Mouse (Mus musculus): ENCODE data around the gene Pdcd6ip. TPM values are rescaled to one million over a fixed set of nuclear protein-coding genes. Genes with fewer than 3 reads are reported as not detected.
"Not testable (repeated sequence)": the region's sequence is repeated elsewhere in the genome, so short reads cannot be mapped to it uniquely, and the experiment has no call there.

The Pdcd6ip gene
- polyA plus RNA-seq, 1 experiment from 2014 or later: 30.9 TPM

DNA sequence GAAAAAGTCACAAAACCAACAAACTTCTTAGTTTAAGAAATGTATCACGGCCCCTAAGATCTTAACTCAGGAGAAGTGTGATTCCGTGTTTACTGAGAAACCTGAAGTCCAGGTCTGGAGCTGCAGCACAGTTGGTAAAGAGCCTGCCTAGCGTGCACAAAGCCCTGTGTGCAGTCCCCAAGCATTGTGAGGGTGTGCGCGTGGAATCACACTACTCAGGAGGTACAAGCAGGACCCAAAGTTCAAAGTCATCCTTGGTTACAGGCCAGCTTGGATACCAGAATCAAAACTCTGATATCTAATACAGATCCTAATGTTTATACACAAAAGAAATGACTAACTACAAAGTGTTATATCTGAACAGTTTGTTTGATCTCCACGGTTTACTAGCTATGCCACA lies 34.3 kb downstream of the Pdcd6ip start:
- WGBS: 97% methylated on average over 6 of the region's 6 CpGs
- Histone ChIP-seq H3K4me1 (no peaks in the 10 kb centered on the region), H3K27me3 (replicated peaks) (no peaks in the 10 kb centered on the region), H3K9me3 (replicated peaks) (no peaks in the 10 kb centered on the region), H3K9ac (replicated peaks) (no peak overlapping the region), H3K4me3 (replicated peaks) (no peak overlapping the region), H3K36me3 (peaks cover 72% of the 10 kb centered on the region), H3K27ac (replicated peaks) (no peak overlapping the region), H3K4me2 (no peak overlapping the region)
- ATAC-seq (ENCODE audit: low FRiP score): no peak

DNA sequence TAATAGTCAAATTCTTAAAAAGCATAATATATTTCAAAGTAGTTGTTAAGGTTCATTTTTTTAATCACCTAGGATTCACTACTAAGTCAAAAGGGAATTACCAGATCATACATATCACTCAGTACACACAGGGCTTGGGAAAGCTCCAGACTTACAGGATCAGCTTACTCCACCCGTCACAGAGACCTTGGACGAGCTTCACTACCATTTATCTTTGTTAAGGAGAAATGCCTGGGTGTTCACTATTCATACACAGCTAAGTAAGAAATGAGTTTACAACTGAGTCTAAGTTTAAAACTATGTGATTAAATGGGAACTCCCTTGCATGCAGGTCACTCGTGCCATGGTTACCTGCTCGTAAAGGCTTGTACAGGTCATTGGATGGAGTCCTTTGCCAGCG lies 35.7 kb downstream of the Pdcd6ip start:
- Histone ChIP-seq H3K9ac (replicated peaks) (no peak overlapping the region), H3K27me3 (replicated peaks) (no peaks in the 10 kb centered on the region), H3K27ac (replicated peaks) (no peak overlapping the region), H3K4me1 (no peaks in the 10 kb centered on the region), H3K36me3 (peaks cover 74% of the 10 kb centered on the region), H3K9me3 (replicated peaks) (peaks cover 6% of the 10 kb centered on the region), H3K4me2 (no peak overlapping the region), H3K4me3 (replicated peaks) (no peak overlapping the region)
- WGBS: 93% methylated on average over 5 of the region's 5 CpGs
- ATAC-seq (ENCODE audit: low FRiP score): no peak

DNA sequence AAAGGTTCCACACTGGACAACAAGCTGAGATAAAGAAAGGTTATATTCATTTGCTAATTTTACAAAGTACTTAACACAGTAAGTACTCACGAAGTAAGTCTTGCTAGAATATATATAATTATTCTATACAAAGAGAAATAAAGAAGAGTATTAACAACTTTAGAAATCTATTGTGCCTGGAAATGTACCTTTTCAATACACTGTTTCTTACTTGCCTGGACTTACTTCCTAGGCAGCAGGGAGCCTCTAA lies 37.3 kb downstream of the Pdcd6ip start:
- WGBS: 94% methylated on average over 1 of the region's 1 CpGs
- H3K9me3 ChIP-seq (replicated peaks): peaks cover 6% of the 10 kb centered on the region
- H3K27ac ChIP-seq (replicated peaks): no peak overlapping the region
- ATAC-seq (ENCODE audit: low FRiP score): no peak
- H3K4me1 ChIP-seq: no peaks in the 10 kb centered on the region
- H3K9ac ChIP-seq (replicated peaks): no peak overlapping the region
- no peak overlapping the region for H3K4me2 ChIP-seq
- H3K36me3 ChIP-seq: peaks cover 70% of the 10 kb centered on the region
- H3K27me3 ChIP-seq (replicated peaks): no peaks in the 10 kb centered on the region
- no peak overlapping the region for H3K4me3 ChIP-seq (replicated peaks)

DNA sequence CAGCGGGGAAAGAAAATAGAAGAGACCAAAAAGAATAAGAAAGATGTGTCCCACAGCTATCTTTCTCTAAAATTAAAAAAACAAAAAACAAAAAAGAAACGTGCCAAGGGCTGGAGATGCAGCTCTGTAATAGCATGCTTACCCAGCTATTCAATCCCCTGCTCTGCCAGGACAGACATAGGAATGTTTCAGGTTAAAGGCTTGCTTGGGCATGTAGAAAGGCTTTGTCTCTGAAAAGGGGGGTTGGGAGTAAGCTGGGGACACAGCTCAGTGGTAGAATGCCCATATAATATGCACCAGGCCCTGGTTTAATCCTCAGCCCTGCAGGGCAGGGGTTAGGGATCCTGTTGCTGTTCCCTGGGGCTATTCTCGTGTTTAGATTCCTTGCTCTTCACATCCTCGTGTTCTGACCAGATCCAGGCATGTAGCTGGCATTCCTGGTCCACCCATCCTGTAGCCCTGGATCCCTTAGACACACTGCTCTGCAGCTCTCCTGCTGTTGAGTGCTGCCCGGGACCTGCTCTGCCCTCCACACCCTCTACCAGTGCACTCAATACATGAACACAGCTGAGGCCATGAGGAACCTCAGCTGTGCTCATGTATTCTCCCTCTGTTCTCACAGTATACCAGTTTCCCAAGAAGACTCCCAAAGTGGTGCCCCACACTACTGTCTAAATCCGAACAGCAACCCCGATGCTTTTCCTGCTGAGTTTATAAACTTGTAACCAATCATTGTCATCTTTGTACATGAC lies 37.8 kb downstream of the Pdcd6ip start:
- no peak overlapping the region for H3K27ac ChIP-seq (replicated peaks)
- H3K27me3 ChIP-seq (replicated peaks): no peaks in the 10 kb centered on the region
- peaks cover 72% of the 10 kb centered on the region for H3K36me3 ChIP-seq
- no peaks in the 10 kb centered on the region for H3K4me1 ChIP-seq
- 91% methylated on average over 7 of the region's 7 CpGs for WGBS
- no peak overlapping the region for H3K4me2 ChIP-seq
- no peak overlapping the region for H3K9ac ChIP-seq (replicated peaks)
- H3K9me3 ChIP-seq (replicated peaks): peaks cover 6% of the 10 kb centered on the region
- H3K4me3 ChIP-seq (replicated peaks): no peak overlapping the region
- ATAC-seq (ENCODE audit: low FRiP score): no peak

DNA sequence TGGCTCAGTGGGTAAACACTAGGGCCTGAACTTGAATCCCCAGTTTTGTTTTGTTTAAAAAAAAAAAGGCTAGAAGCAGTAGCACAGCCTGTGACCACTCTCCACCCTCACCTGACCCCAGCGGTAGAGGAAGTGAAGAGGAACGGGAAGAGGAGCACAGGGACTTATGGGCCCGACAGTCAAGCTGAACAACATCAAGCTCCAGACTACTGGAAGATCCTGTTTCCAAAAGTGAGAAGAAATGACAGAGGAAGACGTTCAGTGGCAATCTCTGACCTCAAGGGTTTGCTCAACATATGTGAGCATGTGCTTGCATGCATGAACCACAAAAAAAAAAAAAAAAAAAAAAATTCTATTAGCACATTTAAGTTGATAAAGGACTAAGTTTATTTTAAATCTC lies 44.6 kb downstream of the Pdcd6ip start:
- Histone ChIP-seq H3K27me3 (replicated peaks) (no peaks in the 10 kb centered on the region), H3K4me1 (no peaks in the 10 kb centered on the region), H3K27ac (replicated peaks) (no peak overlapping the region), H3K9ac (replicated peaks) (no peak overlapping the region), H3K4me2 (no peak overlapping the region), H3K4me3 (replicated peaks) (no peak overlapping the region), H3K9me3 (replicated peaks) (peaks cover 6% of the 10 kb centered on the region), H3K36me3 (peaks cover 53% of the 10 kb centered on the region)
- 93% methylated on average over 4 of the region's 4 CpGs for WGBS
- no peak for ATAC-seq (ENCODE audit: low FRiP score)

DNA sequence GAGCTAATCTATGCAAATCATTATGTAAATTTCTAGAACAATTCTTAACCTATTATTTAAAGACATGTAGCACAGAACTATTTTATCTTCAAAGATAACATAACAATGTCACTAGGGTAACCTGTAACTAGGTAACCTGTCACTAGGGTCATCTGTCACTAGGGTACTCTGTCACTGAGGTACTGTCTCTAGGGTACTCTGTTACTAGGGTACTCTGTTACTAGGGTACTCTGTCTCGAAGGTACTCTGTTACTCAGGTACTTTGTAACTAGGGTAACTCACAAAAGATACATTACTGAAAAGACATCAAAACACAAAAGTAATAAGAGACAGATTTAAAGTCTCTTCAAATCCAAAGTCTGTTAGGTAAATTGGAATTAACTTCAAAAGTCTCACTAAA lies 50.2 kb downstream of the Pdcd6ip start:
- H3K9me3 ChIP-seq (replicated peaks): no peaks in the 10 kb centered on the region
- H3K4me2 ChIP-seq: no peak overlapping the region
- no peaks in the 10 kb centered on the region for H3K27me3 ChIP-seq (replicated peaks)
- 93% methylated on average over 1 of the region's 1 CpGs for WGBS
- ATAC-seq (ENCODE audit: low FRiP score): no peak
- H3K36me3 ChIP-seq: peaks cover 58% of the 10 kb centered on the region
- H3K9ac ChIP-seq (replicated peaks): no peak overlapping the region
- no peaks in the 10 kb centered on the region for H3K4me1 ChIP-seq
- no peak overlapping the region for H3K4me3 ChIP-seq (replicated peaks)
- no peak overlapping the region for H3K27ac ChIP-seq (replicated peaks)

DNA sequence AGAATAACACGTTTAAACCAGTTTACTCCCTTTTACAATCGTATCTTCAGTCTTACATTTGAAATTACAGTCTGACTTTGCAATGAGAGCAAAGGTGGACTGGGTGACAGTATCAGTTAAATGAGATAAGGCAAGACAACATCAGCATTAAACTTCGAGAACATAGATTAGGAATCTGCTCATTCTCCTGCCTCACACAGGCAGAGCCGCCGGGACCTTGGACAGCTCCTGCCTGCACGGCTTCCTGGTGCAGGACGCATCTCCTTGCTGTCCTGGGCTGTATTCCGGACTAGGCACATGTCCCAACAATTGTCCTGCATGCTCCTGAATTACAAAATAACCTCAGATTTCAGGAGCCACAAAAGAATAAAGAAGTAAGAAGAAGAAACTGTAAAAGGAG lies 54.5 kb downstream of the Pdcd6ip start:
- WGBS: 87% methylated on average over 8 of the region's 8 CpGs
- Histone ChIP-seq H3K27me3 (replicated peaks) (no peaks in the 10 kb centered on the region), H3K4me1 (no peaks in the 10 kb centered on the region), H3K4me2 (no peak overlapping the region), H3K27ac (replicated peaks) (no peak overlapping the region), H3K36me3 (peaks cover 38% of the 10 kb centered on the region), H3K9ac (replicated peaks) (no peak overlapping the region), H3K4me3 (replicated peaks) (no peak overlapping the region), H3K9me3 (replicated peaks) (no peaks in the 10 kb centered on the region)
- no peak for ATAC-seq (ENCODE audit: low FRiP score)

DNA sequence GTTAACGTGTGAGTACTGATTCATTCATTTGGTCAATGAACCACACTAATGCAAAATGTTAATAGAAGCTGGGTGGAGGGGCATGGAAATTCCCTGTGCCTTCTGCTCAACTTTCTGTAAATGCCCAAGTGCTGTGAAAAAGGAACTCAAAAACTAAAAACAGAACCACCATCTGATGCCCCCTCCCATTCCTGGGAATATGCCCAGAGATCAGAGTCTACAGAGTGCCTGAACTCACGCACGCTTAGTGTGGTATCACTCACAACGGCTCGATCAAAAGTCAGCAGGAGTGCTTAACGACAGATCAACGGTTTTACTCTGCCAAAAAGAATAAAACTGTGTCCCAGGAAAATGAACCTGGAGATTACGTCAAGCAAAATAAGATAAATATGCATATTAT lies 57.3 kb downstream of the Pdcd6ip start:
- H3K9ac ChIP-seq (replicated peaks): no peak overlapping the region
- no peaks in the 10 kb centered on the region for H3K27me3 ChIP-seq (replicated peaks)
- no peak for ATAC-seq (ENCODE audit: low FRiP score)
- no peak overlapping the region for H3K27ac ChIP-seq (replicated peaks)
- H3K9me3 ChIP-seq (replicated peaks): no peaks in the 10 kb centered on the region
- 0 out of 2 replicates have a peak, but pooled peaks cover under 1% of the 10 kb centered on the region for H3K4me1 ChIP-seq
- 73% methylated on average over 8 of the region's 8 CpGs for WGBS
- no peak overlapping the region for H3K4me3 ChIP-seq (replicated peaks)
- no peak overlapping the region for H3K4me2 ChIP-seq
- peaks cover 22% of the 10 kb centered on the region for H3K36me3 ChIP-seq

DNA sequence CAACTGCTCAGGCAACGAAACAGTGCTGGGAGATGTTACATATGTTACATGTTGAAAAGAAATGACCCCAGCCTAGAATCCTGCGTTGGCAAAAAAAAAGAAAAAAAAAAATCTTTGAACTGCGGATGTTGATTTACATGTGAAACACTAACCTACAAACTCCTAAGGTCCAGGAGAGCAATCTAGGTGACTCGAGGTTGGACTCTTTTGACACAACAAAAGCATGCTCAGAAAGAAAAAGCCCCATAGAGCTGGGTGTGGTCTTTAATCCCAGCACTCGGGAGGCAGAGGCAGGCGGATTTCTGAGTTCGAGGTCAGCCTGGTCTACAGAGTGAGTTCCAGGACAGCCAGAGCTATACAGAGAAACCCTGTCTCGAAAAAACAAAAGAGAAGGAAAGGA lies 58.8 kb downstream of the Pdcd6ip start:
- not testable (repeated sequence) for H3K27ac ChIP-seq (replicated peaks); H3K27me3 ChIP-seq (replicated peaks); H3K4me2 ChIP-seq; ATAC-seq (ENCODE audit: low FRiP score); H3K9ac ChIP-seq (replicated peaks); H3K4me3 ChIP-seq (replicated peaks); H3K9me3 ChIP-seq (replicated peaks)
- H3K4me1 ChIP-seq: peaks cover 10% of the 10 kb centered on the region; the same call in 1 of the 2 replicates
- 85% methylated on average over 8 of the region's 8 CpGs for WGBS
- peaks cover 15% of the 10 kb centered on the region; the same call in 1 of the 2 replicates for H3K36me3 ChIP-seq

DNA sequence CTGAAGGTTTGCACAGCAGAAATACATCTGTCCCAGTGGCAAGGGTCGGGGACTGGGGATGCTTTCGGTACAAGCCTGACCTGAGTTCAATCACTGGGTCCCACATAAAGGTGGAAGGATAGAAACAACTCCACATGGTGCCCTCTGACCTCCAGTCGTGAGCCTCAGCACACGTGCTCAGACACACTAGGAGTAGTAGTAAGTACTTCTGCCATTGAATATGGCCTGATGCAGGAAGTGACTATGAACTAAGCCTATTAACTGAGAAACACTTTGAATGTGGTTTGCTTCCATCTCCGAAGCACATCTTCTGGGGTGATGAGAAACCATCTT lies 62.3 kb downstream of the Pdcd6ip start:
- no peak overlapping the region for H3K4me2 ChIP-seq
- peak; percentile 54; the same call in 1 of the 2 replicates for ATAC-seq (ENCODE audit: low FRiP score)
- WGBS: 38% methylated on average over 5 of the region's 5 CpGs
- H3K27ac ChIP-seq (replicated peaks): no peak overlapping the region
- H3K27me3 ChIP-seq (replicated peaks): no peaks in the 10 kb centered on the region
- peaks cover 17% of the 10 kb centered on the region for H3K4me1 ChIP-seq
- no peak overlapping the region for H3K4me3 ChIP-seq (replicated peaks)
- no peaks in the 10 kb centered on the region for H3K36me3 ChIP-seq
- no peaks in the 10 kb centered on the region for H3K9me3 ChIP-seq (replicated peaks)
- no peak overlapping the region; the same call in 1 of the 2 replicates for H3K9ac ChIP-seq (replicated peaks)

DNA sequence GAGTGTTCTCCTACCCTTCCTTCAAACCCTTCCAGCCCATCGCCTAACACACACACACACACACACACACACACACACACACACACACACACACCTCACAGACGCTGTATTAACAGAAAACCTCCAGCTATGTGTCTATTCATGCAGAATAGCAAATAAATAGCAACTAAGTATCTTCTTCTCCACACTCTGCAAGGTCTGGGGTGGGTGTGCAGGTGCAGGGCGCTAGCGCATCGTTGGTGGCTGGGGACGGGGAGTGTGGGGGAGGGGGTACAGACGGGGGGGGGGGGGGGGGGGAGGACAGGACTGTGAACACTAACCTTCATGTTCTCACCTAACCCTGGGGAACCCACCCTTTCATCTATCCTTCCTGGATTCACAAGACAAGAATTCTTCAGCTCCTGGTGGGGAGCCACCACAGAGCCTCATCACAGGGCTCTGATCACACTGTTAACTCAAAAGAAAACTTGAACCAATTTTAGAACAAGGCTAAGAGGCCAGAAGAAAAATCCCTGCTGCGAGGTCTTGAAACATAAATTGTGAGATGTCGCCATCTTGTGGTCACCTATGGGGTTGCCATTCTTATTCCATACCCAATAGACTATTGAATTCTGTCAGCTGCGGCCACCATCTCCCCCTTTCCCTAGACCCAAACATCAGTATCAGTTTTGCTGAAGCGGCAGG lies 62.8 kb downstream of the Pdcd6ip start:
- ATAC-seq (ENCODE audit: low FRiP score): peak; percentile 62
- peaks cover 17% of the 10 kb centered on the region for H3K4me1 ChIP-seq
- WGBS: 24% methylated on average over 10 of the region's 11 CpGs

DNA sequence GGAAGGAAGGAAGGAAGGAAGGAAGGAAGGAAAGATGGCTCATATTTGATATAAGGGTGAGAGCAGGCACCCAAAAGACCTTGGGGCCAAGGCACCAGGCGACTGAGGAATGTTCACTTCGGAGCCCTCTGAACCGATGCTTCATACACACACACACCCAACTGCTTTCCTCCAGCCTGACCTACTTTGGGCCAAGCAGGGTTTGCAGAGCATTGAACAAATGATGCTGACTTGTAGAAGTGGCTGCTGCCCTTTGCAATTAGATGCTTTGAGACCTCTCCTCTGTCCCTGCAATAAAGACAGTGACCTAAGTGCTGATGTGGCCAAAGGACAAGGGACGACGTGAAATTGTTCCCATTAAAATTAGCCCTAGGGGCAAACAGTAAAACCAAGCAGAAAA lies 63.4 kb downstream of the Pdcd6ip start:
- Histone ChIP-seq H3K4me2 (no peak overlapping the region), H3K27me3 (replicated peaks) (no peaks in the 10 kb centered on the region), H3K4me3 (replicated peaks) (no peak overlapping the region), H3K9ac (replicated peaks) (no peak overlapping the region), H3K4me1 (peaks cover 17% of the 10 kb centered on the region), H3K36me3 (no peaks in the 10 kb centered on the region), H3K27ac (replicated peaks) (no peak overlapping the region), H3K9me3 (replicated peaks) (no peaks in the 10 kb centered on the region)
- WGBS: 51% methylated on average over 5 of the region's 5 CpGs
- no peak; the same call in 1 of the 2 replicates for ATAC-seq (ENCODE audit: low FRiP score)

More for the DNA sequence above, 62.8 kb downstream of the Pdcd6ip start:
- Histone ChIP-seq H3K36me3 (no peaks in the 10 kb centered on the region), H3K9ac (replicated peaks) (no peak overlapping the region), H3K27me3 (replicated peaks) (no peaks in the 10 kb centered on the region), H3K4me3 (replicated peaks) (no peak overlapping the region), H3K9me3 (replicated peaks) (no peaks in the 10 kb centered on the region), H3K4me2 (no peak overlapping the region), H3K27ac (replicated peaks) (no peak overlapping the region)
